22 mouse cellular contexts compared by ENCODE assay signal in the genomic region with DNA sequence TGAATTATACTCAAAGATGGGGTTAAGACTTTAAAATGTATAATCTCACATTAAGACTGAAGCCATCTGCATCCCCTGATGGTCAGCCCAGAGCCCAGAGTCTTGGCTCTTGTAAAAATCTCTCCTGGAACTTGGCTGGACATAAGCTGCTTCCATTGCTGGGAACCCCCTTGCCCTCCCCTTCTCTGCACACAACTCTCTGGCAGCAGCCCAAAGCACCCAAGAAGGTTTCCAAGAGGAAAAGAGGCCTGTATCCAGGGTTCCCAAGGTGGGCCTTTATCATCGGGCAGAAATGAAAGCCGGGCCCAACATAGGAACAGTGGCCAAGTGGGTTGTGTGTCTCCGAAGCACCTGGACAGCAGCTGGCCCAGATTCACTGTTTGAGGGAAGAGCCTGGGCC.
DNase-seq lines count a peak whose midpoint lies in the region; ATAC-seq and TF ChIP-seq lines count a peak whose summit lies in the region.
"Had no signal": no experiment of that assay in that cellular context is flagged by ENCODE, and none has a peak within 500 bp of the region (broad histone marks: within the 10 kb centered on the region; RNA-seq: fewer than 3 reads in every experiment).

No protein-coding gene starts in this region.

- H3K27ac ChIP-seq in hindbrain, postnatal 0 days: no peak overlapping the region
- no peak overlapping the region for H3K27ac ChIP-seq in hindbrain, embryonic 11.5 days (ENCODE audit: low read depth, low read length)
- H3K27ac ChIP-seq: embryonic facial prominence, embryonic 13.5 days; forebrain, embryonic 13.5 days; forebrain, embryonic 15.5 days had no signal

- no peak overlapping the region for H3K9ac ChIP-seq in hindbrain, postnatal 0 days (replicated peaks; ENCODE audit: low read length)
- no peak overlapping the region for H3K9ac ChIP-seq in hindbrain, embryonic 11.5 days (ENCODE audit: low read depth, low read length)
- H3K9ac ChIP-seq: embryonic facial prominence, embryonic 13.5 days; forebrain, embryonic 13.5 days; forebrain, embryonic 15.5 days; forebrain, postnatal 0 days had no signal

- no peaks in the 10 kb centered on the region for H3K4me1 ChIP-seq in hindbrain, postnatal 0 days (ENCODE audit: insufficient read depth, low read length)
- no peaks in the 10 kb centered on the region for H3K4me1 ChIP-seq in hindbrain, embryonic 11.5 days (replicated peaks; ENCODE audit: control insufficient read depth, insufficient read depth, low read length)

- no peak overlapping the region for H3K4me2 ChIP-seq in hindbrain, postnatal 0 days (ENCODE audit: low read depth, low read length)
- H3K4me2 ChIP-seq in hindbrain, embryonic 11.5 days (replicated peaks; ENCODE audit: low read depth, low read length): no peak overlapping the region
- H3K4me2 ChIP-seq: embryonic facial prominence, embryonic 13.5 days; forebrain, embryonic 13.5 days; forebrain, embryonic 15.5 days had no signal

- peak; percentile 52 to 65 for DNase-seq in cerebellum, postnatal 10 days
- no peak for DNase-seq in cerebellum, adult 9-10 months
- DNase-seq in heart, postnatal 4 days: peak; percentile 14
- DNase-seq in heart, postnatal 25 days (ENCODE audit: low spot score): no peak
- DNase-seq in hindbrain, postnatal 0 days (ENCODE audit: low spot score): peak; percentile 45
- DNase-seq in hindbrain, embryonic 11.5 days (ENCODE audit: low spot score): no peak
- DNase-seq: adrenal gland, adult 8-10 months; adrenal gland, postnatal 14 days; adrenal gland, postnatal 36 days; B cell, adult 2 months; cerebellum, adult 11-12 months; cerebellum, adult 2 months; cerebellum, adult 9-11 months; forebrain, postnatal 0 days had no signal

- 58% methylated on average over 3 of the region's 3 CpGs for WGBS in hindbrain, postnatal 0 days
- WGBS in hindbrain, embryonic 11.5 days: 96% methylated on average over 3 of the region's 3 CpGs

- H3K36me3 ChIP-seq in hindbrain, postnatal 0 days (ENCODE audit: insufficient read depth, low read length): no peaks in the 10 kb centered on the region
- no peaks in the 10 kb centered on the region for H3K36me3 ChIP-seq in hindbrain, embryonic 11.5 days (ENCODE audit: control insufficient read depth, insufficient read depth, low read length)
- H3K36me3 ChIP-seq: embryonic facial prominence, embryonic 13.5 days; forebrain, embryonic 15.5 days; G1E had no signal

- H3K4me3 ChIP-seq in hindbrain, postnatal 0 days (ENCODE audit: low read length): no peak overlapping the region
- no peak overlapping the region for H3K4me3 ChIP-seq in hindbrain, embryonic 11.5 days (ENCODE audit: low read depth, low read length)
- H3K4me3 ChIP-seq: embryonic facial prominence, embryonic 13.5 days; forebrain, embryonic 13.5 days; forebrain, embryonic 15.5 days had no signal

- TF ChIP-seq CTCF in hindbrain, postnatal 0 days (IDR thresholded peaks at IDR 0.05; ENCODE audit: low read depth): no peak

- H3K9me3 ChIP-seq in hindbrain, postnatal 0 days (ENCODE audit: low read length): no peaks in the 10 kb centered on the region
- no peaks in the 10 kb centered on the region for H3K9me3 ChIP-seq in hindbrain, embryonic 11.5 days (ENCODE audit: control insufficient read depth, low read length)
- H3K9me3 ChIP-seq: embryonic facial prominence, embryonic 13.5 days; forebrain, embryonic 13.5 days; forebrain, embryonic 15.5 days had no signal

- ATAC-seq in hindbrain, postnatal 0 days: no peak
- no peak for ATAC-seq in hindbrain, embryonic 11.5 days (ENCODE audit: low FRiP score)
- ATAC-seq: activated CD4-positive, CD25-positive, alpha-beta regulatory T cell, adult 4 months; CD4-positive, CD25-positive, alpha-beta regulatory T cell, adult 4 months; forebrain, embryonic 13.5 days; forebrain, embryonic 15.5 days; forebrain, postnatal 0 days; Patski had no signal

- no peaks in the 10 kb centered on the region for H3K27me3 ChIP-seq in hindbrain, postnatal 0 days (ENCODE audit: insufficient read depth, low read length)
- H3K27me3 ChIP-seq in hindbrain, embryonic 11.5 days (ENCODE audit: control insufficient read depth, insufficient read depth, low read length): no peaks in the 10 kb centered on the region
- H3K27me3 ChIP-seq: CH12.LX; forebrain, embryonic 13.5 days; forebrain, embryonic 15.5 days had no signal

- intact Hi-C loops in heart, postnatal 25 days (cut with DNase I): no loop called here

Comparison
In these comparisons a context has a peak if more than half of its experiments do, and no peak if none do; other contexts are left out.
1. DNase-seq: peak in cerebellum, postnatal 10 days (2 of 2), heart, postnatal 4 days (single experiment) and hindbrain, postnatal 0 days (single experiment); none in cerebellum, adult 9-10 months (single experiment), heart, postnatal 25 days (single experiment) and hindbrain, embryonic 11.5 days (single experiment).